Mouse (Mus musculus): ENCODE measurements around the gene Ppp4r2.

DNA sequence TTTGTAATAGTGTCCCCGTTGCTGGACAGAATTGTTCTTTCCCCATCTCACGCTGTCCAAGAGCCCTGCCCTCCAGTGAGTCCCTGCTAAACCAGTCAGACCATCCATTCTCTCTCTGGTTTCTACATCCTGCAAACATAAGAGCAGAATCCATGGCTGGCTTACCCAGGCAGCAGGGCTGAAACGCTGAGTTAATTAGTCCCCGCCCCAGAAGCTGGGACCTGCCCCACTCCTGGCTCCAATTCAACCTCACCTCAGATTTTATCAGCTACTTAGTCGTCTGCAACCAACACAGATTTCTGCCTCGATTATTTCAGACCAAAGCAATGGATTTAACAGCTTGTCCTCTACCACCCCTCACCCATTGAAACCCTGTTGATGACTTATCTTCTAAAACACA lies 37.6 kb upstream of the Ppp4r2 start:
- no peak for TF ChIP-seq POLR2A (IDR thresholded peaks at IDR 0.05; ENCODE audit: insufficient read depth, low read depth, low read length)
- no peak for TF ChIP-seq CTCF (IDR thresholded peaks at IDR 0.05)
